Mouse (Mus musculus): ENCODE measurements at regions not wholly inside any gene's neighbourhood (a gene's known extent, or its start where the extent isn't known, plus 50 kb on each side); places are given as distances from the start of the nearest gene placed in this dataset.
"Not testable (repeated sequence)": the region's sequence is repeated elsewhere in the genome, so short reads cannot be mapped to it uniquely, and the experiment has no call there.

DNA sequence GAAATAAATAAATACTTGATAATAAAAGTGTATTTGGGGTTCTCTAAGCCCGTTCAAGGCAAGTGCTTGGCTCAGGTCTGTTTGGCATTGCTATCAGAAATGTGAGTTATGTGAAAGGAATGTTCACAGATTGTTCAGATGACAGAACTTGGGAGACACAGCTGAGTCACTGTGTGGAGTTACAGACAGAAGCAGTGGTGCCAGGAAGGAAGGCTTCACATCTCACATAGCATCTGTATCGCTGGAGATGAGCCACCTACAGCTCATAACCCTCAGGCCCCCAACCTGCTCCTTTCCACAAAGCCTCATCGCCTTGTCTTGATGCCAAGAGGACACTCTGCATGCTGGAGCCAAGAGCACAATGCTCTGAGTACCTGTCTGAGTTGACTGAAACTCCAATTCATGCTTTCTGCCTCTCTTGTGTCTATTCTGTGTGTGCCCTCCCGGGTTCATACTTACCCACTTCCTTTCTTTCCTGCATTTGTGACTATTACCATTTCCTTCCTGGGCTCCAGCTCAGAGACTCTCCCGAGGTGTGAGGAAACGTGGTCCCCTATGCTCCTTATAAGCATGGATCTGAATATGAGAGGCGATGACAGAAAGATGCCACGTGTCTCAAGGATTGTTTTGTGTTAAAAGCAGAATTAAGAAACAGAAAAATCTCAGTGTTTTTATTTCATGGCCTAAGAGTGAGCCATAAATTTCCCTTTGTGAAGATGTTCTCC, 79.6 kb downstream of the Cd24a start:
- no peak overlapping the region for H3K27ac ChIP-seq
- no peak for DNase-seq (ENCODE audit: low spot score in 2 of 2)
- H3K4me3 ChIP-seq, result no peak overlapping the region
- TF ChIP-seq CTCF (conservative IDR thresholded peaks at IDR 0.05), result no peak

DNA sequence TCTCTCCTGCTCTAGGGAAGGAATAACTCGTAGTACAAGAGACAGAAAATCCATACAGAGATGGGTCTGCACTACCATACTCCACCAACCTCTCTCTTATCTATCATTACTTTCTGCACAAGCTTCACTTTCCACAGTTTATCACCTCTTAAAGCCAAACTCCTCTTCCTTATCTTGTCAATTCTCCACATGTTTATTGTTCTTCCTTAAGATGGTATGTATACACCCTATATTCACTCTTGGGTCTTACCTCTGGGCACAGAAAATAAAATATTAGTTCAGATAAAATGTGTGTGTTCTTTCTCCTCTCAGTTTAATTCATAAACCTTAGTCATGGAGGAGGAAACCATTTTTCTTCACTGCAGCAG, 80.1 kb downstream of the Cd24a start:
- TF ChIP-seq CTCF (conservative IDR thresholded peaks at IDR 0.05), result no peak
- Histone ChIP-seq H3K27ac (no peak overlapping the region), H3K4me3 (no peak overlapping the region)
- DNase-seq (ENCODE audit: low spot score in 2 of 2), result no peak

DNA sequence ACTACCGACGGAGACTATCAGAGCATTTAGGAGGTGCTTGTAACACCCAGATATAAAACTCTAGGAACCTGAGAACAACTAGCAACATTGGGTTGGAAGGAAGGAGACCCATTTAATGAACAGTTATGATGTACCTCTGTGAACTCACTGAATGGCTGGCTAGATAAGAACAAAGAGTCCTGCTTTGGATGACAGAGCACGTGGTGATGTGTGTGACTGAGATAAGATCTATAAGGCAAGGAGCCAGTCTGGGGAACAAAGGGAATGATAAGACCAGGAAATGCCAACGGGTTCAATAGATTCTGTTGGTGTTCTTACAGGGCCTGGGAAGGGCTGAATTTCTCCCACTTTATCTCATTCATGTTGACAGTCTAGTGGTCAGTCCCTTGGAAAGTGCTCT, 86.8 kb downstream of the Cd24a start:
- TF ChIP-seq CTCF (conservative IDR thresholded peaks at IDR 0.05), result no peak
- H3K4me3 ChIP-seq, result no peak overlapping the region
- DNase-seq (ENCODE audit: low spot score in 2 of 2), result no peak
- H3K27ac ChIP-seq, result no peak overlapping the region

DNA sequence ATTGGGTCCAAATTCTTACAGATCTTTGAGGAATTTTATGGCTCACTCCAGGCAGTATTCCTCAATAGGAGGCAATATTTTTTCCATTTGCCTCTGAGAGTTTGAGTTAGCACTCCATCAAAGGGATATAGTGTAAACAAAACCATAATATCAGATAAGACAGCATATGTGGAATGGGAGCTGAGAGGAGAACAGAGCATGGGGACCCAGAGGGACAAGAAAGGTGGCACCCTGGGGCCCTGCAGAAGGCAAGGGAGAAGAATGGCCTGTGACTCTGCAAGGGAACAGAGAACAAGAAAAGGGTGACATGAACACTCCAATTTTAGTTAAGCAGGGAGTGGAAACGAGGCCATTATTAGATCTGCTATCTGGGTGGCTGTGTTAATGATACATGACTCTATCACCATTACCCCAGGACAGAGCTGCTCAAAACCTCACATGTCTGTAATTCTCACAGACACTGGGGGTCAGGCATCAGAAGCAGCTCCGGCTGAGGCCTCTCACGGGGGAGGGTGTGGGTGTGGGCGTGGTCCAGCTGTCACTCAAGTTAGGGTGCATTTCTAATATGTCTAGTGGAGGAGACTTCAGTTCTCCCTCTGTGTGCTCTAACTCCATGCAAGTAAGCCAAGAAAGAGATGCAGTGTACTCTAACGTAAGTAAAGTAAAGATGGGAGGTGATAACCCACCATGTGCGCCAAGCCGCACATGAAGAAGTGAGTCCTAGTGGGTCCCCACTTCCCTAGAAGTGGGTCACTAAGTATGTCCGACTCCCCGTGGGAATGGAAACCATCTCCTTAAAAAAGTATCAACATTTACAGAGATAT, 88.4 kb downstream of the Cd24a start:
- no peak for DNase-seq (ENCODE audit: low spot score in 2 of 2)
- no peak for TF ChIP-seq CTCF (conservative IDR thresholded peaks at IDR 0.05)
- Histone ChIP-seq H3K4me3 (no peak overlapping the region), H3K27ac (no peak overlapping the region)

DNA sequence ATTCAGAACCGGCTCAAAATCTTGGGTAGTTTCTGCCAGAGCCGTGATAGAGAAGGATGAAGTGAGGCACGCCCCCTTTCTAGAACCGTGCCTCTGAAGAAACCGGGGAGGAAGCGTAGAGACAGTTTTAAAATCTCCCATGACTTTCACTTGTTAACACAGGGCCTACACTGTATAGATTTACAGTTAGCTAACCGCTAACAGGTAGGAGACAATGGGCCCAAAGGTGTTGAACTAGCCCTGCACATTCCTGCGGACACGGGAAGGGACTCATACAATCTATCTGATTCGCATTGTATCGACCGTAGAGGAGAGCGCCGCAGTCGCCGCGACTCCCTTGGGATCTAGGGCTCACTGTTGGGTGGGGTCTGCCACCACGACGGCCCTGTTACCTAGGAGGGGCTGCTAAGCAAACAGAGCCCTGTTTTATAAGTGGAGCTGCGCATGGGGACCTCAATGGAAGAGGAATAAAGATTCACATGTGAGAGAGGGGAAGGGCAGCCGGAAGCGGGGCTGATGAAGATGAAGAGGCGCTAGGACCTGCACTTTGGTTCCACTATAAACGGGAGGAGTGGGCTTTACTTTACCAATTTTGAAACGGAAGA, 89.1 kb downstream of the Cd24a start:
- Histone ChIP-seq H3K27ac (no peak overlapping the region), H3K4me3 (no peak overlapping the region)
- no peak for DNase-seq (ENCODE audit: low spot score in 2 of 2)
- TF ChIP-seq CTCF (conservative IDR thresholded peaks at IDR 0.05), result no peak

DNA sequence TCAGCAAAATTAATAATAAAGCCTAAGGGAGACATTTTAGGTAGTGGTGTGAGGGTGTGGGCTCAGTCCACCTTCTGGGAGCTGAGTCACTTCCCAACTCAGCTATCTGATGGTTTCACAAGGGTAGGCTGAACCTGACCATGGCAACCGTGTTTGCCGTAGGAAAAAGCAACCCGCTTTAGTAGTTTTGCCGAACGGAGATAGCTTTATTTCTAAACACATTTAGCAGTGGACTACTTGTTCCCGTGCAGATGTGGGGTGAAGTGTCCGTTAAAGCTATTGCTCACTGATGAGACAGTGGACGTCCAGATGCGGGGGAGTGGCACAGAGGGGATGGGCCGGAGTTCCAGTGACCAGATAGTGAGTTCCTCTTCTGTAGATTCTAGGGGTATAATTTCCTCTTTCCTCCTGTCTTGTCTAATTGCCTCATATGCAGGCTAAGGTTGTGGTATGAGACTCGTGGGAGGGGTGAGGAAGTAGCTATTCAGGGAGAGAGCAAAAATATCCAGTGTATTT, 89.7 kb downstream of the Cd24a start:
- DNase-seq (ENCODE audit: low spot score in 2 of 2), result no peak
- no peak for TF ChIP-seq CTCF (conservative IDR thresholded peaks at IDR 0.05)
- no peak overlapping the region for H3K4me3 ChIP-seq

DNA sequence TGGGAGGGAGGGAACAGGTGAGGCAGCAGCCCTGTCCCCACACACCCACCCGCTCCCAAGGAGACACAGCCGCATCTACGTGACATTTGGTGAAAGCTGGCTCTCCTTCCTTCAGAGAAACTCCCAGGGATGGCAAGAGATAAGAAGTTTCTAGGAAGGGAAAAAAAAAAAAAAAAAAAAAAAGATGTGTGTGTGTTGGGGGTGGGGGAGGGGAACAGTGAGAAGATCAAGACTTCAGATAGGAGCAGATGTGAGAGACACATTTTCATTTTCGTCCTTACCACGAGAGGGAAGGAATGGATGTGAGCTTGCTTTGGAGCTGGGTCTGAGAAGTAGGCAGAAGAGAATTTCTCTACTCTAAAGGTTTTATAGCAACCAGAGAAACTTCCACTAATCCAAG, 91.4 kb downstream of the Cd24a start:
- DNase-seq (ENCODE audit: low spot score in 2 of 2), result no peak
- no peak for TF ChIP-seq CTCF (conservative IDR thresholded peaks at IDR 0.05)
- Histone ChIP-seq H3K4me3 (no peak overlapping the region), H3K27ac (no peak overlapping the region)

More for the DNA sequence above, 89.7 kb downstream of the Cd24a start:
- no peak overlapping the region for H3K27ac ChIP-seq

DNA sequence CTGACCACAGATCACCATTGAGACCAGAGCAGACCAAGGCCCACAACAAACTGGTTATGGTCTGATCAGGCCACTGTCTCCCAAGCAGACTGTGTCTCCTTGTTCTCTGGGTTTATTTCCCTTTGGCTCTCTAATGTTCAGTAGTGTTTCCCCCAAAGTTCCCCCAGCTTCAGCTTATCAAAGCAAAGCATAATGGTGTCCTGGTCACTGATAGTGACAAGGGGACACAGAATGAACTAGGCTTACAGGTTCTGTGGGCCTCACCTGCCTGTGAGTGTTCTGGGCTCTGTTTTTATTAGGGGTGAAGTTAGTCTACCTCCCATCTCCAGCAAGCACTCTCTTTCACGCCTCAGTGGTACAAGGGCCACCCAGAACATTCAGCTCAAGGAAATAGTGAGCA, 92.7 kb downstream of the Cd24a start:
- no peak for TF ChIP-seq CTCF (conservative IDR thresholded peaks at IDR 0.05)
- no peak for DNase-seq (ENCODE audit: low spot score in 2 of 2)
- Histone ChIP-seq H3K27ac (no peak overlapping the region), H3K4me3 (no peak overlapping the region)

DNA sequence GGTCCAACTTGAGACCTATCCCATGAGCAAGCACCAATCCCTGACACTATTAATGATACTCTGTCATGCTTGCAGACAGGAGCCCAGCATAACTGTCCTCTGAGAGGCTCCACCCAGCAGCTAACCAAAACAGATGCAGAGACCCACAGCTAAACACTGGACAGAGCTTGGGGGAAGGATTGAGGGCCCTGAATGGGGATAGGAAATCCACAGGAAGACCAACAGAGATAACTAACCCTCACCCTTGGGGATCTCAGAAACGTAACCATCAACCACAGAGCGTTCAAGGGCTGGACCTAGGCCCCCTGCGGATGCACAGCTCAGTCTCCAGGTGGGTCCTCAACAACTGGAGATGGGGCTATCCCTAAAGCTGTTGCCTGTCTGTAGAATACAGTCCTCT, 93.7 kb downstream of the Cd24a start:
- TF ChIP-seq CTCF (conservative IDR thresholded peaks at IDR 0.05), result no peak
- DNase-seq (ENCODE audit: low spot score in 2 of 2), result no peak
- no peak overlapping the region for H3K27ac ChIP-seq
- no peak overlapping the region for H3K4me3 ChIP-seq

DNA sequence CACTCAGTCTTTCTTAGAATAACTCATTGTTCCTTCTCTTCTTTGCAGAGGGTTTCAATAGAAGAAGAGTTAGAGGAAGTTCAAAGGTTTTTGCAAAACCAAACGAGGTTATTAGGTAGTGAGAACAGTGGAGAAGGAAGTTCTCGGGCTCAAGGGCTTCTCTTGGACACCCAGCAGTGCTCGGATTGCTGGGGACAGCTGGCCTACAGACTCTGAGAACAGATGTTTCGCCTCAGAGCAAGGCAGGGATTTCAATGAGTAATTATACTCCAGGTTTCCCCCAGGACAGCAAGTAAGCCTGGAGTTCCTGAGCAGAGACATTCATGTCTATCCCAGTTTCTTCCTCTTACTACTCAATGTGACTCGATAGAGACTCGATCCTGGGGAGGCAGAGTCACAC, 94.4 kb downstream of the Cd24a start:
- Histone ChIP-seq H3K4me3 (no peak overlapping the region), H3K27ac (no peak overlapping the region)
- DNase-seq (ENCODE audit: low spot score in 2 of 2), result no peak
- TF ChIP-seq CTCF (conservative IDR thresholded peaks at IDR 0.05), result no peak

DNA sequence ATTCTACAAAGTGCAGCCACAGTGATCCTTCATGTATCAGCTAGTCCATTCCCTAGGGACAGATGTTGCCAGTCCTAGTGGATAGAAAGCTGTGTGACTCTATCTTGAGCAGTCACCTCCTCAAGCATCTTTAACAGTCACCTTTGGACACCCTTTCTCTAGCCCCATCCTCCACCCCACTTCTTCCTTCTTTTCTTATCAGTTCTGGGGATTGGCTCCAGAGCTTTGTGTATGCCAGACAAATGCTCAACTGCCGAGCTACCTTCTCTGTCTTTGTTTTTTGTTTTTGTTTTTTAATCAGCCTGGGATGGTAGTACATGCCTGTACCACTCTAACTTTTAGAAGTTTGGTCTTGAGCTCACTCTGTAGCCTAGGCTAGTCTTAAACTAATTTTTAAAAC, 96.7 kb downstream of the Cd24a start:
- Histone ChIP-seq H3K4me3 (no peak overlapping the region), H3K27ac (no peak overlapping the region)
- TF ChIP-seq CTCF (conservative IDR thresholded peaks at IDR 0.05), result no peak
- DNase-seq (ENCODE audit: low spot score in 2 of 2), result no peak

DNA sequence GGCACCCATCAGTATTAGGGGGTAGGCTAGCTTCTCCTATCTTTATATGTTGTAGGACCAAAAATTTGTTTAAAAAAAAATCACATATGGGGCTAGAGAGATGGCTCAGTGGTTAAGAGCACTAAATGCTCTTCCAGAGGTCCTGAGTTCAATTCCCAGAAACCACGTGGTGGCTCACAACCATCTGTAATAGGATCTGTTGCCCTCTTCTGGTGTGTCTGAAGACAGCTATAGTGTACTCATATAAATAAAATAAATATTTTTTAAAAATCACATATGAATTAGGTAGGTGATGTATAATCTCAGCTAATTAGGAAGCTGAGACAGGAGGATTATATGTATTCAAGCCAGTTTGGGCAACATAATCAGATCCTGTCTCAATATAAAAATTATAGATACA, 97.4 kb downstream of the Cd24a start:
- H3K4me3 ChIP-seq; H3K27ac ChIP-seq; DNase-seq (ENCODE audit: low spot score in 2 of 2): not testable (repeated sequence)

DNA sequence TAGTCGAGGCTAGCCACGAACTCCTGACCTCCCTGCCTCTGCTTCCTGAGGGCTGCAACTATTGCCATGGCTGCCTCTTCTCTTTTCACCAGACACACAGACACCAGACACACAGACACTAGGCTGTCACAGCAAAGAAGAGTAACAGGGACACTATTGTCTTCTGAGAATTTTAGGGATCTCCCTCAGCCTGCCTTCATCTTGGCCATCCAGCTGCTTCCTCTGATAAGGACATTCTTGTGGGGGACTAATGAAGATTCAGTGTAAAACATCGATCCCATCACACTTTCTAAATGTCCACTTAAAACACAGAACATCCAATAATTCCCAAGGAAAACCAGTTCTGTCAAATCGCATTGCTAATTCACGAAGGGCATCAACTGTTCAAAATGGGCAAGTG, 98.2 kb downstream of the Cd24a start:
- H3K4me3 ChIP-seq, result no peak overlapping the region
- TF ChIP-seq CTCF (conservative IDR thresholded peaks at IDR 0.05), result no peak
- no peak overlapping the region for H3K27ac ChIP-seq
- no peak for DNase-seq (ENCODE audit: low spot score in 2 of 2)
